Mouse (Mus musculus): ENCODE data around the gene Myh14. TPM values are rescaled to one million over a fixed set of nuclear protein-coding genes. Genes with fewer than 3 reads are reported as not detected.

Myh14 gene
- polyA plus RNA-seq, 1 experiment from 2014 or later: 4.3 TPM

DNA sequence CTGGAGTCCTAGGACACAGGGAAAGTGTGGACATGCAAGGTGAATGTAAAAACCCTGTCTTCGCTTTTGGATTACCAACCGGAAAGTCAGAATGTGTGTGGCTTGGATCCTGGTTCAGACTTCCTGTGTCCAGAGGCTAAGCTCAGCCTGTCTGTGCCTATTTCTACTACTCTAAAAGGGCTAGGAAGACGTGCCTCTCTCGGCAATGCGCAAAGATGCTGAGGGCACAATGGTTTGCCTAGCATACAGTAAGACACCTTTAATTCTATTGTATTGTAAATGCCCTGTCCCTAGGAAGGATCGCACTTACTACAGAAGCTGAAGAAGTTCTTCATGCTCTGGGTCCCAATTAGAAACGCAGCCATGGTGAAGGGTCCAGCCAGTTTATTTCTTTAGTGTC is 65.2 kb downstream of the Myh14 start:
- no peak overlapping the region for H3K9ac ChIP-seq
- ATAC-seq (ENCODE audit: low FRiP score): no peak
- WGBS: 42% methylated on average over 7 of the region's 7 CpGs
- H3K27me3 ChIP-seq: peaks cover 70% of the 10 kb centered on the region
- no peak overlapping the region for H3K27ac ChIP-seq
- H3K36me3 ChIP-seq: no peaks in the 10 kb centered on the region
- peaks cover 34% of the 10 kb centered on the region for H3K4me1 ChIP-seq
- H3K9me3 ChIP-seq (replicated peaks): 0 out of 2 replicates have a peak, but pooled peaks cover 3% of the 10 kb centered on the region
- no peak overlapping the region for H3K4me3 ChIP-seq
- H3K4me2 ChIP-seq (replicated peaks): no peak overlapping the region

GRCm38 (mm10) chr7:44604619-44605018 is 66.0 kb downstream of the Myh14 start:
- Histone ChIP-seq H3K9ac (no peak overlapping the region), H3K27me3 (peaks cover 70% of the 10 kb centered on the region), H3K4me3 (peak overlapping the region; percentile 28), H3K4me2 (replicated peaks) (peak overlapping the region; percentile 50), H3K9me3 (replicated peaks) (0 out of 2 replicates have a peak, but pooled peaks cover 3% of the 10 kb centered on the region), H3K27ac (no peak overlapping the region), H3K4me1 (peaks cover 34% of the 10 kb centered on the region), H3K36me3 (no peaks in the 10 kb centered on the region)
- ATAC-seq (ENCODE audit: low FRiP score): no peak
- WGBS: 1% methylated on average over 8 of the region's 8 CpGs

GRCm38 (mm10) chr7:44604139-44604606 is 66.5 kb downstream of the Myh14 start:
- peak; percentile 57 for ATAC-seq (ENCODE audit: low FRiP score)
- H3K27ac ChIP-seq: no peak overlapping the region

GRCm38 (mm10) chr7:44603186-44603855 is 67.3 kb downstream of the Myh14 start:
- no peak for ATAC-seq (ENCODE audit: low FRiP score)
- Histone ChIP-seq H3K27me3 (peaks cover 70% of the 10 kb centered on the region), H3K4me1 (peaks cover 34% of the 10 kb centered on the region), H3K36me3 (no peaks in the 10 kb centered on the region), H3K27ac (no peak overlapping the region), H3K4me2 (replicated peaks) (peak overlapping the region; percentile 50), H3K9me3 (replicated peaks) (0 out of 2 replicates have a peak, but pooled peaks cover 3% of the 10 kb centered on the region), H3K4me3 (no peak overlapping the region), H3K9ac (no peak overlapping the region)
- WGBS: 2% methylated on average over 20 of the region's 20 CpGs

More at GRCm38 (mm10) chr7:44604139-44604606, 66.5 kb downstream of the Myh14 start:
- Histone ChIP-seq H3K4me2 (replicated peaks) (peak overlapping the region; percentile 50), H3K9ac (peak overlapping the region; percentile 23; the same call in 1 of the 2 replicates), H3K36me3 (no peaks in the 10 kb centered on the region), H3K4me3 (peak overlapping the region; percentile 28), H3K9me3 (replicated peaks) (0 out of 2 replicates have a peak, but pooled peaks cover 3% of the 10 kb centered on the region), H3K27me3 (peaks cover 70% of the 10 kb centered on the region), H3K4me1 (peaks cover 34% of the 10 kb centered on the region)
- WGBS: 2% methylated on average over 16 of the region's 25 CpGs

DNA sequence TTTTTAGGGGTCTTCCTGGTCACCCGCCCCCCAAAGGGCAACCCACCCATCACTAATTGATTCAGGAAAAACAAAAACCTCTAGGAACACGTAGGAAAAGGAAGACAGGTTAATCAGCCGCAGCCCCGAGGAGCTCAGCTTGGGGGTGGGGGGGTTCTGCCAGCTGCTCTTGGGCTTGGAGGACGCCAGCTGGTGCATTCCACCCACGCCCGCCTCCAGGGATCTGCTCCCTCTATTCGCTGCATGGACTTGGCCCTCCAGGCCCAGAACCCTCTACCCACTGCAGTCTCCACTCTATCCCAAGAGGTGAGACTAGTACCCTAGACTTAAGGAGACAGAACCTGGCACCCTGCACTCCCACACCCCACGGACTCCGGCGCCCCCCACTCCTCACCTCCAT is 68.2 kb downstream of the Myh14 start:
- H3K27me3 ChIP-seq: peaks cover 62% of the 10 kb centered on the region
- WGBS: 13% methylated on average over 11 of the region's 11 CpGs
- H3K9ac ChIP-seq: no peak overlapping the region
- peak overlapping the region; percentile 29 for H3K4me2 ChIP-seq (replicated peaks)
- H3K36me3 ChIP-seq: no peaks in the 10 kb centered on the region
- H3K4me3 ChIP-seq: no peak overlapping the region
- H3K27ac ChIP-seq: no peak overlapping the region
- H3K4me1 ChIP-seq: peaks cover 34% of the 10 kb centered on the region
- 0 out of 2 replicates have a peak, but pooled peaks cover 3% of the 10 kb centered on the region for H3K9me3 ChIP-seq (replicated peaks)
- ATAC-seq (ENCODE audit: low FRiP score): peak; percentile 51

- 0 out of 2 replicates have a peak overlapping the region, but pooled peaks have one; percentile 32 for H3K9ac ChIP-seq
Measured at GRCm38 (mm10) chr7:44601646-44602045, 69.0 kb downstream of the Myh14 start.

GRCm38 (mm10) chr7:44600691-44601262 is 69.9 kb downstream of the Myh14 start:
- ATAC-seq (ENCODE audit: low FRiP score): no peak

More at GRCm38 (mm10) chr7:44601646-44602045, 69.0 kb downstream of the Myh14 start:
- 0 out of 2 replicates have a peak, but pooled peaks cover 3% of the 10 kb centered on the region for H3K9me3 ChIP-seq (replicated peaks)
- peaks cover 34% of the 10 kb centered on the region for H3K4me1 ChIP-seq
- H3K27me3 ChIP-seq: peaks cover 54% of the 10 kb centered on the region
- H3K27ac ChIP-seq: no peak overlapping the region
- H3K36me3 ChIP-seq: no peaks in the 10 kb centered on the region
- 11% methylated on average over 19 of the region's 19 CpGs for WGBS
- peak overlapping the region; percentile 30 for H3K4me2 ChIP-seq (replicated peaks)
- no peak overlapping the region for H3K4me3 ChIP-seq
- ATAC-seq (ENCODE audit: low FRiP score): no peak

DNA sequence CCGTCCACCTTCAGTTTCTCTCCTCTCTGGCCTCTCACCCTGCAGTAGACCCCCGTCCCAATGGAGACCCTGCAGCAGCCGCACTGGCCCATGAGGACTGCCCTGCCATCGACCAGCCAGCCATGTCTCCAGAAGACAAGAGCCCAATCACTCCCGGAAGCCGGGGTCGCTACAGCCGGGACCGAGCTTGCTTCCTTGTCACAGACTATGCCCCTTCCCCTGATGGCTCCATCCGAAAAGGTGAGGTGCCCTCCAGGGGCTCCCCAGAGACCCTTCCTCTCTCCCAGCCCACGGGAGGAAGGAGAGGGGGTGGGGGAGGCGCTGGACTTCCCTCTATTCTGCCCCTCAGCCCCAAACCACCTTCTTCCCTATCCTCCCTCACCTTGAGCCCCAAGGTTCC is 72.3 kb downstream of the Myh14 start:
- no peaks in the 10 kb centered on the region for H3K36me3 ChIP-seq
- no peak overlapping the region for H3K27ac ChIP-seq
- peaks cover 33% of the 10 kb centered on the region for H3K4me1 ChIP-seq
- H3K27me3 ChIP-seq: peaks cover 31% of the 10 kb centered on the region
- no peaks in the 10 kb centered on the region for H3K9me3 ChIP-seq (replicated peaks)
- H3K4me3 ChIP-seq: no peak overlapping the region
- H3K9ac ChIP-seq: no peak overlapping the region
- ATAC-seq (ENCODE audit: low FRiP score): no peak
- 82% methylated on average over 12 of the region's 12 CpGs for WGBS
- no peak overlapping the region for H3K4me2 ChIP-seq (replicated peaks)

More at GRCm38 (mm10) chr7:44600691-44601262, 69.9 kb downstream of the Myh14 start:
- H3K4me3 ChIP-seq: no peak overlapping the region
- H3K27me3 ChIP-seq: peaks cover 46% of the 10 kb centered on the region
- WGBS: 89% methylated on average over 10 of the region's 10 CpGs
- peaks cover 34% of the 10 kb centered on the region for H3K4me1 ChIP-seq
- H3K4me2 ChIP-seq (replicated peaks): no peak overlapping the region
- H3K9ac ChIP-seq: no peak overlapping the region
- H3K27ac ChIP-seq: no peak overlapping the region
- 0 out of 2 replicates have a peak, but pooled peaks cover 3% of the 10 kb centered on the region for H3K9me3 ChIP-seq (replicated peaks)
- H3K36me3 ChIP-seq: no peaks in the 10 kb centered on the region

GRCm38 (mm10) chr7:44597666-44598065 is 73.0 kb downstream of the Myh14 start:
- WGBS: 91% methylated on average over 4 of the region's 4 CpGs

DNA sequence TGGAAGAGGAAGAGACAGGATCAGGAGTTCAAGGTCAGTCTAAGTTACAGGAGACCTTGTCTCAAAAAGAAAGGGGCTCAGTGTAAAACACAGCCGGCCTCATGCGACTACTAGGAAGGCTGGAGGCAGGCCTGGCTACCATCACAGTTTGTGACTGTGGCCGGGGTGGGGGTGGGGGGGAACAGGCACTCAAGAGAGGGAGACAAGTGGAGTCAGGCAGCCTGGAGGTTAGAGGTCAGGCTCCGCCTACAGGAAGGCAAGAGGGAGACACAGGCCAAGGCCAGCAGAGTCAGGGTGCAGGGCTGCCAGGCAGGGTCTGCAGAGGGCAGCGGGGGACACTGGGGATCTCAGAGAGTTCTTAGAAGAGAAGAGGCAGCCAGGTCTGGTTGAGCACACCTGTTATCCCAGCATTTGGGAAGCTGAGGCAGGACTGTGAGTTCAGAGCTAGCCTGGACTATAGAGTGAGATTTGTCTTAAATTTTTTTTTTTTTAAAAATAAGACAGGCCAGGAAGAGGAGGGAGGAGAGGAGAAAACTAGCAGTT is 73.6 kb downstream of the Myh14 start:
- H3K27ac ChIP-seq: no peak overlapping the region
- no peak for ATAC-seq (ENCODE audit: low FRiP score)
- peaks cover 32% of the 10 kb centered on the region for H3K27me3 ChIP-seq
- H3K9ac ChIP-seq: no peak overlapping the region
- no peaks in the 10 kb centered on the region for H3K9me3 ChIP-seq (replicated peaks)
- H3K4me3 ChIP-seq: no peak overlapping the region
- H3K36me3 ChIP-seq: no peaks in the 10 kb centered on the region
- WGBS: 56% methylated on average over 5 of the region's 5 CpGs
- H3K4me1 ChIP-seq: peaks cover 33% of the 10 kb centered on the region
- H3K4me2 ChIP-seq (replicated peaks): no peak overlapping the region

More at GRCm38 (mm10) chr7:44597666-44598065, 73.0 kb downstream of the Myh14 start:
- H3K27ac ChIP-seq: no peak overlapping the region
- peaks cover 33% of the 10 kb centered on the region for H3K4me1 ChIP-seq
- no peaks in the 10 kb centered on the region for H3K36me3 ChIP-seq
- no peak overlapping the region for H3K9ac ChIP-seq
- peaks cover 31% of the 10 kb centered on the region for H3K27me3 ChIP-seq
- H3K4me2 ChIP-seq (replicated peaks): no peak overlapping the region
- no peak for ATAC-seq (ENCODE audit: low FRiP score)
- no peak overlapping the region for H3K4me3 ChIP-seq
- no peaks in the 10 kb centered on the region for H3K9me3 ChIP-seq (replicated peaks)

DNA sequence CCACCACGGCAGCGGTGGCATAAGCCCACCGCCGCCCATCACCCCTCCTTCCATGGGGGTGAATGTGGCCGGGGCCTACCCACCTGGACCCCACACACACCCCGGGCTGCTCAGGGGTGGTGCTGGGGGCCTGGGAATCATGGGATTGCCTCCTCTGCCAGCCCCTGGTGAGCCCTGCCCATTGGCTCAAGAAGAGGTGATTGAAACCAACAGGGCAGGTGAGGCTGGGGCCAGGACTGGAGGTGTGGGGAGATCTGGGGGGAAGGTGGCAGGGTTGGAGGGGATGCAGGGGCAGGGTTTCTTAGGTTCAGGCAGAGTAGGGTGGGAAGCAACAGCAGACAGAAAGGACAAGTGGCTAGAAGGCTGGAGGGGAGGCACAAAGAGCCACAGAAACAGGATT is 74.6 kb downstream of the Myh14 start:
- H3K4me2 ChIP-seq (replicated peaks): no peak overlapping the region
- H3K4me1 ChIP-seq: peaks cover 33% of the 10 kb centered on the region
- no peaks in the 10 kb centered on the region for H3K9me3 ChIP-seq (replicated peaks)
- H3K27ac ChIP-seq: no peak overlapping the region
- WGBS: 90% methylated on average over 6 of the region's 6 CpGs
- no peak overlapping the region for H3K4me3 ChIP-seq
- H3K27me3 ChIP-seq: peaks cover 30% of the 10 kb centered on the region
- no peak overlapping the region for H3K9ac ChIP-seq
- no peaks in the 10 kb centered on the region for H3K36me3 ChIP-seq
- ATAC-seq (ENCODE audit: low FRiP score): no peak

GRCm38 (mm10) chr7:44595131-44595561 is 75.5 kb downstream of the Myh14 start:
- ATAC-seq (ENCODE audit: low FRiP score): no peak
- no peak overlapping the region for H3K9ac ChIP-seq
- no peak overlapping the region for H3K27ac ChIP-seq
- WGBS: 92% methylated on average over 20 of the region's 20 CpGs
- H3K4me1 ChIP-seq: peaks cover 37% of the 10 kb centered on the region
- H3K27me3 ChIP-seq: peaks cover 24% of the 10 kb centered on the region
- no peak overlapping the region for H3K4me3 ChIP-seq
- no peaks in the 10 kb centered on the region for H3K36me3 ChIP-seq
- H3K4me2 ChIP-seq (replicated peaks): no peak overlapping the region
- no peaks in the 10 kb centered on the region for H3K9me3 ChIP-seq (replicated peaks)

Data from hindbrain, embryonic 12.5 days (tissue).